Mouse (Mus musculus) olfactory bulb, adult 2 months (tissue): Measurements from ENCODE around the gene Kcna5.

Experiments
- CTCF ChIP-seq: fragments of 200-500 bp; IDR thresholded peaks from 2 replicates; pipeline ENCODE4 v1.5.1; 2012; ENCODE audit warnings: low read depth, mild to moderate bottlenecking, low read length, moderate library complexity; ENCODE audit not compliant: insufficient read depth
- POLR2A ChIP-seq: fragments of 200-500 bp; IDR thresholded peaks from 2 replicates; pipeline ENCODE4 v1.6.1; 2012; ENCODE audit warnings: mild to moderate bottlenecking, low read depth, low read length, moderate library complexity; ENCODE audit not compliant: insufficient read depth

GRCm38 (mm10) chr6:126564376-126564775, 29.2 kb upstream of the Kcna5 start:
- TF ChIP-seq POLR2A (no peak), CTCF (no peak)
